ENCODE assay signal across 8 mouse cellular contexts in genomic region chr7:80208738-80209430, GRCm38 (mm10). TPM values are rescaled to one million over a fixed set of nuclear protein-coding genes. Genes with fewer than 3 reads are reported as not detected.
DNase-seq lines count a peak whose midpoint lies in the region; ATAC-seq and TF ChIP-seq lines count a peak whose summit lies in the region.

No protein-coding gene starts in this region.

- no peak for TF ChIP-seq CTCF in gastrocnemius, adult 2 months (IDR thresholded peaks at IDR 0.05)

- DNase-seq in gastrocnemius, adult 2 months: no peak
- DNase-seq in gastrocnemius, adult 18-20 months (ENCODE audit: low spot score): no peak
- peak; percentile 62 for DNase-seq in kidney, adult 9 months
- DNase-seq in cerebellum, adult 18-20 months: no peak
- no peak for DNase-seq in right cerebral cortex, adult 2 months (ENCODE audit: low spot score in 2 of 2)
- DNase-seq in cerebellum, adult 11-12 months: no peak

- H3K4me3 ChIP-seq in gastrocnemius, adult 2 months: no peak overlapping the region

- intact Hi-C loops in gastrocnemius, adult 2 months (cut with DNase I): no loop called here

- peak; percentile 60 for ATAC-seq in common myeloid progenitor, adult 5-6 weeks (replicated peaks; ENCODE audit: low read depth, poor library complexity, severe bottlenecking)
- ATAC-seq in megakaryocyte, adult 5-6 weeks (ENCODE audit: poor library complexity, severe bottlenecking): peak; percentile 50

- H3K27ac ChIP-seq in gastrocnemius, adult 2 months: peak overlapping the region; percentile 10; the same call in 1 of the 2 replicates

RNA-seq across cellular contexts. Expression of gene Sema4b, which starts 22.2 kb away (rescaled TPM):
- 1 to 10 TPM; 1.8 to 2.1 TPM for total RNA-seq in gastrocnemius, adult 2 months (2021)
- total RNA-seq in gastrocnemius, adult 18-20 months (2021): 1 to 10 TPM; 1.2 to 1.7 TPM
- 4.8 and 6.3 TPM in 2 replicates for total RNA-seq in common myeloid progenitor, adult 5-6 weeks (2017)
- 10.1 and 13.7 TPM in 2 replicates for total RNA-seq in megakaryocyte, adult 5-6 weeks (2015)
- total RNA-seq in megakaryocyte, adult 5-6 weeks (2017): 10.5 and 11.1 TPM in 2 replicates

RNA-seq across cellular contexts. Expression of gene Cib1, which starts 23.7 kb away (rescaled TPM):
- 1 to 10 TPM; 5.6 to 9.0 TPM for total RNA-seq in gastrocnemius, adult 2 months (2021)
- total RNA-seq in gastrocnemius, adult 18-20 months (2021): 1 to 10 TPM; 5.2 to 8.8 TPM
- 35.9 and 42.2 TPM in 2 replicates for total RNA-seq in common myeloid progenitor, adult 5-6 weeks (2017)
- total RNA-seq in megakaryocyte, adult 5-6 weeks (2015): 107 and 134 TPM in 2 replicates
- 86.5 and 98.1 TPM in 2 replicates for total RNA-seq in megakaryocyte, adult 5-6 weeks (2017)

RNA-seq across cellular contexts. Expression of gene Gdpgp1, which starts 23.8 kb away (rescaled TPM):
- under 1 TPM; 0.79 to 0.86 TPM for total RNA-seq in gastrocnemius, adult 2 months (2021)
- total RNA-seq in gastrocnemius, adult 18-20 months (2021): under 1 TPM; 0.81 to 0.91 TPM
- 0.97 and 2.2 TPM in 2 replicates for total RNA-seq in common myeloid progenitor, adult 5-6 weeks (2017)
- 5.2 and 5.4 TPM in 2 replicates for total RNA-seq in megakaryocyte, adult 5-6 weeks (2015)
- total RNA-seq in megakaryocyte, adult 5-6 weeks (2017): 1.9 and 2.7 TPM in 2 replicates

RNA-seq across cellular contexts. Expression of gene Ttll13, which starts 37.3 kb away (rescaled TPM):
- under 1 TPM in 1 of 2 experiments, not detected in 1; 0.15 TPM for total RNA-seq in gastrocnemius, adult 2 months (2021)
- total RNA-seq in gastrocnemius, adult 18-20 months (2021): under 1 TPM in 1 of 2 experiments, not detected in 1; 0.18 TPM
- total RNA-seq in common myeloid progenitor, adult 5-6 weeks (2017): 0.29 TPM in 1 of 2 replicates, not detected in the other
- total RNA-seq in megakaryocyte, adult 5-6 weeks (2015): 0.07 TPM in 1 of 2 replicates, not detected in the other
- 0.12 TPM in 1 of 2 replicates, not detected in the other for total RNA-seq in megakaryocyte, adult 5-6 weeks (2017)

RNA-seq across cellular contexts. Expression of gene Ngrn, which starts 52.1 kb away (rescaled TPM):
- total RNA-seq in gastrocnemius, adult 2 months (2021): 10 to 100 TPM; 19.8 to 25.0 TPM
- 10 to 100 TPM; 20.7 to 22.5 TPM for total RNA-seq in gastrocnemius, adult 18-20 months (2021)
- total RNA-seq in common myeloid progenitor, adult 5-6 weeks (2017): 23.2 and 31.0 TPM in 2 replicates
- 24.8 and 28.1 TPM in 2 replicates for total RNA-seq in megakaryocyte, adult 5-6 weeks (2015)
- total RNA-seq in megakaryocyte, adult 5-6 weeks (2017): 21.4 and 21.8 TPM in 2 replicates
